Mouse (Mus musculus) cerebellum, adult 2 months (tissue): Measurements from ENCODE around the gene Tmem9b.

Experiments
- CTCF ChIP-seq: fragments of 200-500 bp; IDR thresholded peaks from 2 replicates; pipeline ENCODE4 v1.5.1; 2011; ENCODE audit warnings: low read depth, mild to moderate bottlenecking, control low read depth, low read length, moderate library complexity, borderline replicate concordance; ENCODE audit not compliant: insufficient read depth
- POLR2A ChIP-seq: fragments of 200-500 bp; IDR thresholded peaks from 2 replicates; pipeline ENCODE4 v1.6.1; 2011; ENCODE audit warnings: low read length, control low read depth, borderline replicate concordance; ENCODE audit not compliant: insufficient read depth

DNA sequence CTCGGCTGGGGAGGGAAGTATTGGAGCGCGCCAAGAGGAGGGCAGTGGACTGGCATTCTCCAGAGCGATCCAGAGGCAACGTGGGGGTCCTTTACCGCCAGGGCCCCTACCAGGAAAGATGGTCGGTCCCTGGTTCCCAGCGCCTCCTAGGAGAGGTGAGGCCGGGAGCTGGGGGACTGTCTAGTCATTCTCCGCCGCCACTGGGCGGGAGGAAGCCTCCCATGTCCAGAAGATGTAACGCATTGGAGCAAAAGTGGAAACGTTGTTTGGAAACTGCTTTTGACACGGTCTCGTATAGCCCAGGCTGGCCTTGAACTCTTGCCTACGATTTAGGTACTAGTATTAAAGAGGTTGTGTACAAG, 48.7 kb downstream of the Tmem9b start:
- TF ChIP-seq CTCF (no peak), POLR2A (no peak)
